Mouse (Mus musculus): Measurements from ENCODE around the gene Kat7. TPM values are rescaled to one million over a fixed set of nuclear protein-coding genes. Genes with fewer than 3 reads are reported as not detected.
A peak's percentile ranks its signal among the peaks of the same experiment; 100 is the strongest.

Gene Kat7
- total and polyA plus RNA-seq, 2 experiments from 2014 or later = 29.9 to 54.7 TPM

- Histone ChIP-seq H3K36me3 (replicated peaks; ENCODE audit: control insufficient read depth, insufficient read depth, low read length) (no peaks in the 10 kb centered on the region), H3K27me3 (ENCODE audit: control insufficient read depth, insufficient read depth, low read length) (no peaks in the 10 kb centered on the region), H3K27ac (ENCODE audit: low read depth) (peak overlapping the region; percentile 35; the same call in 1 of the 2 replicates), H3K4me3 (ENCODE audit: low read depth, low read length) (no peak overlapping the region), H3K9me3 (replicated peaks; ENCODE audit: control insufficient read depth, low read length) (no peaks in the 10 kb centered on the region), H3K4me2 (ENCODE audit: low read depth, low read length) (peak overlapping the region; percentile 30; the same call in 1 of the 2 replicates), H3K4me1 (ENCODE audit: control insufficient read depth, insufficient read depth) (peaks cover 19% of the 10 kb centered on the region), H3K9ac (replicated peaks; ENCODE audit: low read depth, low read length) (peak overlapping the region; percentile 29; the same call in 1 of the 2 replicates)
- TF ChIP-seq CTCF (IDR thresholded peaks at IDR 0.05; ENCODE audit: low read depth) (no peak), EP300 (IDR thresholded peaks at IDR 0.05; ENCODE audit: low read depth) (no peak)
- 74% methylated on average over 12 of the region's 12 CpGs for WGBS
- no peak for DNase-seq (ENCODE audit: low spot score)
- no peak for ATAC-seq (ENCODE audit: insufficient read depth, low read depth)
Measured at GRCm38 (mm10) chr11:95354945-95355660, 45.1 kb upstream of the Kat7 start.

DNA sequence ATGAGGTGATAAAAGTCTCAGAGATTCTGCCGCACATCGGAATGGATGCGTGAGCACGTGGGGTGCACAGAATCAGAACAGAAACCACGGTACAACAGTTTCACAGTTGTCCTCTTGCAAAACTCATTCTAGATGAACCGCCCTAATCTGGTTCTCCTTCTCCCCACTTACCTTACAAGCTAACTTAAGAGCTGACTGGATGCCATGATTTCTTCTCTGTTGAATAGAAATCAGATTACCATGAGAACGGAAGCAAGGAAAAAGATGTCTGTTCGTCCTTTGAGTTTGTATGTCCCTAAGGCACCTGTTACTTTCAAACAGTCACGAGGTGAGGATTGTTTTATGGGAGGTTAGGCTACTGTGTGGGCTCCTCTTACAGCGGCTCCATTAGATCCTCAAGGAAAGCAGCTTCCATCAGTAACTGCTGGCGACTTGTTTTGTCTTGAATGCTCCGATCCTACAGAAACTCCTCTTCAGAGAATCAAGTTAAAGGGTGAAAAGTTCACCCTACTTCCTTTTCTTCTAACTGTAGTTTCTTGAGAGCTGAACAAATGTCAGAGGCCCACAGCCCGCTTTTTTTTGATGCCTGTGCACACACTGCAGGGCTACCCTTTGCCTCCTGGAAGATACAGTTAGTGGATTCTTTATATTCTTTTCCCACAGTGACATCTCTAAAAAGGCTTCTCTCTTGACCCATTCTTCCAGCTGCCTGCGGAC is 44.3 kb upstream of the Kat7 start:
- H3K36me3 ChIP-seq (replicated peaks; ENCODE audit: control insufficient read depth, insufficient read depth, low read length) = no peaks in the 10 kb centered on the region
- peaks cover 19% of the 10 kb centered on the region for H3K4me1 ChIP-seq (ENCODE audit: control insufficient read depth, insufficient read depth)
- no peaks in the 10 kb centered on the region for H3K27me3 ChIP-seq (ENCODE audit: control insufficient read depth, insufficient read depth, low read length)
- H3K4me2 ChIP-seq (ENCODE audit: low read depth, low read length) = no peak overlapping the region
- WGBS = 82% methylated on average over 14 of the region's 14 CpGs
- ATAC-seq (ENCODE audit: insufficient read depth, low read depth) (no peak), DNase-seq (ENCODE audit: low spot score) (no peak)
- H3K27ac ChIP-seq (ENCODE audit: low read depth) = peak overlapping the region; percentile 35; the same call in 1 of the 2 replicates
- H3K9ac ChIP-seq (replicated peaks; ENCODE audit: low read depth, low read length) = no peak overlapping the region
- TF ChIP-seq EP300 (IDR thresholded peaks at IDR 0.05; ENCODE audit: low read depth) (no peak), CTCF (IDR thresholded peaks at IDR 0.05; ENCODE audit: low read depth) (no peak)
- H3K9me3 ChIP-seq (replicated peaks; ENCODE audit: control insufficient read depth, low read length) = no peaks in the 10 kb centered on the region
- H3K4me3 ChIP-seq (ENCODE audit: low read depth, low read length) = no peak overlapping the region

DNA sequence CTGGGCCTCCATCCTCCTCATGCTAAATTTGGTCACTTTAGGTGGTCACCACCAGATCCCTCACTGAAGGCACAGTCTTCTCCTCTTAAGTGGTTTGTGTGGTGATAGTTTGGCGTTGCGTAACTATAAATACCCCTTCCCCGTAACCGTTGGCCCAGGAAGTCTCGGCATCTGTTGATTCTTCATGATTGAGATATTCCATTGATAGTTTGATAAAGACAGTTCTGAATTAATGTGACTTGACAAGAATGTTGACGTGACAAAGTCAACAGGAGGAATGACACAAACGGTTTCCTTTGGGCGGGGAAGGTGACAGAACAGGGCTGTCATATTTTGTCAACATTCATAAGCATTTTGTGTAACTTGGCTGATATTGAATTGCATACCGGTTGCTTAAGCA is 43.2 kb upstream of the Kat7 start:
- H3K4me1 ChIP-seq (ENCODE audit: control insufficient read depth, insufficient read depth) = peaks cover 19% of the 10 kb centered on the region
- TF ChIP-seq CTCF (IDR thresholded peaks at IDR 0.05; ENCODE audit: low read depth) (no peak), EP300 (IDR thresholded peaks at IDR 0.05; ENCODE audit: low read depth) (no peak)
- no peaks in the 10 kb centered on the region for H3K9me3 ChIP-seq (replicated peaks; ENCODE audit: control insufficient read depth, low read length)
- no peaks in the 10 kb centered on the region; the same call in 1 of the 2 replicates for H3K36me3 ChIP-seq (replicated peaks; ENCODE audit: control insufficient read depth, insufficient read depth, low read length)
- H3K9ac ChIP-seq (replicated peaks; ENCODE audit: low read depth, low read length) = no peak overlapping the region
- no peak overlapping the region for H3K4me2 ChIP-seq (ENCODE audit: low read depth, low read length)
- DNase-seq (ENCODE audit: low spot score) (no peak), ATAC-seq (ENCODE audit: insufficient read depth, low read depth) (no peak)
- no peaks in the 10 kb centered on the region for H3K27me3 ChIP-seq (ENCODE audit: control insufficient read depth, insufficient read depth, low read length)
- H3K4me3 ChIP-seq (ENCODE audit: low read depth, low read length) = no peak overlapping the region
- no peak overlapping the region for H3K27ac ChIP-seq (ENCODE audit: low read depth)
- WGBS = 62% methylated on average over 9 of the region's 9 CpGs

GRCm38 (mm10) chr11:95352686-95353085 is 42.6 kb upstream of the Kat7 start:
- WGBS = 84% methylated on average over 2 of the region's 2 CpGs
- TF ChIP-seq CTCF (IDR thresholded peaks at IDR 0.05; ENCODE audit: low read depth) = no peak
- no peak for TF ChIP-seq EP300 (IDR thresholded peaks at IDR 0.05; ENCODE audit: low read depth)
- H3K4me3 ChIP-seq (ENCODE audit: low read depth, low read length) = no peak overlapping the region
- H3K4me2 ChIP-seq (ENCODE audit: low read depth, low read length) = no peak overlapping the region
- H3K9ac ChIP-seq (replicated peaks; ENCODE audit: low read depth, low read length) = no peak overlapping the region
- no peaks in the 10 kb centered on the region for H3K9me3 ChIP-seq (replicated peaks; ENCODE audit: control insufficient read depth, low read length)
- no peak for ATAC-seq (ENCODE audit: insufficient read depth, low read depth)
- H3K27ac ChIP-seq (ENCODE audit: low read depth) = no peak overlapping the region
- H3K27me3 ChIP-seq (ENCODE audit: control insufficient read depth, insufficient read depth, low read length) = no peaks in the 10 kb centered on the region
- DNase-seq (ENCODE audit: low spot score) = no peak
- H3K4me1 ChIP-seq (ENCODE audit: control insufficient read depth, insufficient read depth) = peaks cover 19% of the 10 kb centered on the region
- H3K36me3 ChIP-seq (replicated peaks; ENCODE audit: control insufficient read depth, insufficient read depth, low read length) = peaks cover under 1% of the 10 kb centered on the region; the same call in 1 of the 2 replicates

DNA sequence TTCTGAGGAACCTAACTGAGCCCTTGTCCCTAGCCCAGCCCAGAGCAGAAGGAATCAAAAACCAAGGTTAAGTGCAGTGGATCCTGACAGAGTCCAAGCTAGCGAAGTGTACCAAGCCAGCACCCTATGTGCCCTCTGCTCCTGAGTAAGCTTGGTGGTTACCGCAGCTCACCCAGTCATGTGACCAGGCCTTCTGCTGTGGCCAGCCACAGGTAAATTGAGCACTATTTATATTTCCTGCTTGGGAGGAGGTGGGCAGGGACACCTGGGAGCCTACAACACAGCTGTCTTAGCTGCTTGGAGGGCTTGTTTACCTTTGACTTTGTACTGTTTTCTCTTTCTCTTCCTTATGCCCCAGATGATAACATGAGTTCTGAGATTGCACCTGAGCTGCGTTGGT is 40.9 kb upstream of the Kat7 start:
- no peak for TF ChIP-seq CTCF (IDR thresholded peaks at IDR 0.05; ENCODE audit: low read depth)
- TF ChIP-seq EP300 (IDR thresholded peaks at IDR 0.05; ENCODE audit: low read depth) = no peak
- WGBS = 84% methylated on average over 3 of the region's 3 CpGs
- no peaks in the 10 kb centered on the region for H3K27me3 ChIP-seq (ENCODE audit: control insufficient read depth, insufficient read depth, low read length)
- H3K4me3 ChIP-seq (ENCODE audit: low read depth, low read length) = no peak overlapping the region
- no peak overlapping the region for H3K27ac ChIP-seq (ENCODE audit: low read depth)
- H3K4me2 ChIP-seq (ENCODE audit: low read depth, low read length) = no peak overlapping the region
- peaks cover 8% of the 10 kb centered on the region; the same call in 1 of the 2 replicates for H3K36me3 ChIP-seq (replicated peaks; ENCODE audit: control insufficient read depth, insufficient read depth, low read length)
- H3K4me1 ChIP-seq (ENCODE audit: control insufficient read depth, insufficient read depth) = peaks cover 13% of the 10 kb centered on the region
- ATAC-seq (ENCODE audit: insufficient read depth, low read depth) (no peak), DNase-seq (ENCODE audit: low spot score) (no peak)
- no peak overlapping the region for H3K9ac ChIP-seq (replicated peaks; ENCODE audit: low read depth, low read length)
- no peaks in the 10 kb centered on the region for H3K9me3 ChIP-seq (replicated peaks; ENCODE audit: control insufficient read depth, low read length)
